Mouse (Mus musculus) inflammation-experienced regulatory T-cells, adult 6 months (primary cell): Measurements from ENCODE around the gene Plcb2. TPM values are rescaled to one million over a fixed set of nuclear protein-coding genes. Genes with fewer than 3 reads are reported as not detected.
A peak's percentile ranks its signal among the peaks of the same experiment; 100 is the strongest.

Experiments
- ATAC-seq: one replicate; pipeline ENCODE4 v1.8.0; 2017
- polyA plus RNA-seq, 3 experiments: library from polyadenylated mRNA; unstranded; fragments of 100-300 nt; shearing (Covaris generic); gene quantifications; one replicate each; pipeline ENCODE4 v1.2.1; 2017

The Plcb2 gene
- polyA plus RNA-seq, 3 experiments from 2014 or later, result 8.2 to 18.9 (median 18.4) TPM

DNA sequence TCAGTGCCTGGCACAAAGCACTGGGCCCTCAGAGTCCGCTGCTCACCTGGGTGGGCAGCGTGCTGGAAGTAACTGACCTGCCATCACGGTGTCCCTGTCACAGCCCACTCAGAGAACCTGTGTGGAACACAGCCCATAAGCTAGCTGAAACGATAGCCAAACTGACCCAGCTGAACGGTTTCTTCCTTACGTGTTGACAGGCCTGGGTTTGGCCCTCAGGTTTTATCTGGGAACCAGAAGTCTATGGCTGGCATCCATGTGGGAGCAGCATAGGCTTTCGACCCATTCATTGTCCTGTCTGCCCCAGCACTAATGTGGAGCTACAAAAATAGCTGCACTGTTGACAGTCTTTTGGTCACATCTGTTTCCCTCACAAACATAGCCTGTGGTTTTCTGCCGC is 22.2 kb upstream of the Plcb2 start:
- no peak for ATAC-seq

DNA sequence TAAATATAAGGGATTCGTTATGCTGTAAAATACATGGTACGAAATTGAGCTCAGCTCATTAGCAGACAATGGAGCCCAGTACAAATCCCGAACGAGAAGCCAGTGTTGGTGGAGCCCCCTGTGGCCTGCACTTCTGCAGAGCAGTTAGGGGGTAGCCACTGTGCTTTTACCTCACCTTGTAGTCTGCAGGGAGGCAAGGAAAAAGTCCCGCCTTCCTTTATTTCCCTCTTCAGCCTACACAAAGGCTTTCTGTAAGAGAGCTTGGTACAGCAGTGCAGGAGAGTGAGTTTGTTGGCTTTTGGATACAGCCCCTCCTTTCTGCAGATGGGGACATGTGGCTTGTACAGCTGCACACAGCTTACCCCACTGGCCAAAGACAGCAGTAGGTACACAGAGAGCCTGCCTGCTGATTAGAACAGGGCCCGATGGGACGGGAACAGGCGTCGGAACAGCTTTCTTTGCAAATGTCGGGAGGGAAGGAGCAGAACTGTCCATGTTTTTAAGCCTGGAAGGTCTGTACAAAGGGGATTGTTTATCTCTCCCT is 21.2 kb upstream of the Plcb2 start:
- no peak for ATAC-seq

DNA sequence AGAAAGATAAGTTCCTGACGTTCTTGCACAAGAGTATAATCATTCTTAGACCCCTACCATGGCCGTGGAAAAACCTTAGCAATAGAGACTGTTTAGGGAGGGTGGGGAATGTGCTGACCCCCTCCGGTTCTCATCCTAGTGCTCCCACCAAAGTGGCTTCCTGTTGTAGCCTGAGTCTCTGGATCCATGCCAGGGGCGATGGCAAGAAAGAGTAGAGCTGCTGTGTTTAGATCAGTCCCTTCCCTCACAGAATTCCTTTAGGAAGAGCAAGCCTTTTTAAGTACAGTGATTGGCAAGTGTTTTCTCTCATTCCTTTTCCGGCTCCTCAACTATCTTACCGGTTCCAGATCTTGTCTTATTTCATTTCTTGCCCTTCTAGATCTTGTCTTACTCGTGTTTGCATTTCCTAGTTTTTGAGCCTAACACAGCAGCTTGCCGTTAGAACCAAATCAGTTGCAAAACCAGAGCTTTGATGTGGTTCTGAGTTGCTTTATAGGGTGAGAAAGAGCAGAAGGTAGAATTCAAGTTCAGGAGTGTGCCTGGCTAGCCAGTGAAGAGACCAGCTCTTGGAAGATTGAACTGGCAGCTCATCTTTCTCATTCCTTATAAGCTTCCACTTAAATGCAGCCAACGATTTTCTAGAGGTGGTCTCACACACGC is 19.2 kb upstream of the Plcb2 start:
- ATAC-seq, result no peak

DNA sequence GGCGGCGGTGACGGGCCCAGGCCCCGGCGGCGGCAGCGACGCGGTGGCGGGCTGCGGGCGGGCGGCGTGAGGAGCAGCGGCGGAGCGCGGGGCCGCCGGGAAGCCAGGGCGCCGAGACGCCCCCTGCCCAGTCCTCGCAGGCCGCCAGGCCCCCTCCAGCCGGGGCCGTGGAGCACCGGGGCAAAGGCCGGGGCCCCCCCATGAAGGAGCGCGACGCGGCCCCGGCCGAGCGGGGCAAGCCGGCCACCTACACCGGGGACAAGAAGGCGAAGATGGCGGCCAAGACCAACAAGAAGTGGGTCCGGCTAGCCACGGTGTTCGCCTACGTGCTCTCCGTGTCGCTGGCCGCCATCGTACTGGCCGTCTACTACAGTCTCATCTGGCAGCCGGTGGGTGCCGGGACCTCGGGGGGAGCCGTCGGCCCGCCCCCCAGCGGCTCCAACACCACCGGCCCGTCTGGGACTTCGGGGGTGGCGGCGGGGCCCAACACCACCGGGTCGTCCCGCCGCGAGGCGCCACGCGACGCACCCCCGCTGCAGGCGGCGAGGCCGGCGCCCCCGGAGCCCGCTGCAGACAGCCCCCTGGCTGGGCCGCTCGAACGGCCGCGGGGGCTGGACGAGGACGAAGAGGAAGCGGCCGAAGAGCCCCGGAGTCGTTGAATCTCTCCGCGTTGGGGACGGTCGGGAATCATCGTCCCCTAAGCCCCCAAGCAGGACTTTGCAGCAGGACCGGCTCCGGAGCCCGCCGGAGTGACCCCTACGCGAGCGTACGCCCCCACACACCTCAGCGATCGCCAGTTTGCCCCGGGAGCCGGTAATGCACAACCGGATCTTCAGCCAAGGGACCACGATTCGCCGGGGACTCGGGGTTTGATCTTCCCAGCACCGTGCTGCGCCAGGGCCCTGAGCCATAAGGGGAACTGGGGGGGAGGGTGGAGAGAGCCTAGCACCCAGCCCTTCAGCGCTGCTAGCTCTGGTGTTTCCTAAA is 18.0 kb upstream of the Plcb2 start:
- peak; percentile 38 for ATAC-seq

DNA sequence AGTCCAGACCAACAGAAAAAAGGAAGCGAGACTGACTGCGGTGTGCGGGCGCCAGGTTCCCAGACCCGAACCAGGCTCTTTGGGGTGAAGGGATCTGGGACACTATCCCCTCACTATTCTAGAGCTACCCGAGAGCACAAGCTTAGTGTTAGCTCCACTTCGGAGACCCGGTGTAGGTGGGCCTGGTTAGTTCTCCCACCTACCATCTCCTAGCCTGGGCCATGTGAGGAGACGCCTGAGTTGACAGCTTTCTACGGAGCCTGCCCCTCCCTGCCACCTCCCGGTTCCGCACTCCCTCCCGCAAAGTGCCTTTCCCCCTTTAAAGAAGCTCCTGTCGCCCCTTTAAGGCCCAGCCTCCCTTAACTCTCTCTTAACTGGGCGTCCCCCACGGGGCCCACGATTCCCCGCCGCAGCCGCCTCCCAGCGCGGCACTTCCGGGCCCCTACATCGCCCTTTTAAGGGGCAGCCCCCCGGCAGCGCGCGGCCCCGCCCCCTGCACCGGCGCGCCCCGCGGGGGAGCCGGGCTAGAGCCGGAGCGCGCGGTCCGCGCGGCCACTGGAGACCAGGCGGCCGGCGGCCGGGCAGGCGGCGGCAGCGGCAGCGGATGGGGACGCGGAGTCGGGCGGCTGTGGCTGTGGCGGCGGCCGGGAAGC is 17.1 kb upstream of the Plcb2 start, which contains the start of gene Inafm2:
Gene Inafm2 (plus strand): TSS at position 527 of the 653 bp plus-strand sequence.
- ATAC-seq, result peak; percentile 87

DNA sequence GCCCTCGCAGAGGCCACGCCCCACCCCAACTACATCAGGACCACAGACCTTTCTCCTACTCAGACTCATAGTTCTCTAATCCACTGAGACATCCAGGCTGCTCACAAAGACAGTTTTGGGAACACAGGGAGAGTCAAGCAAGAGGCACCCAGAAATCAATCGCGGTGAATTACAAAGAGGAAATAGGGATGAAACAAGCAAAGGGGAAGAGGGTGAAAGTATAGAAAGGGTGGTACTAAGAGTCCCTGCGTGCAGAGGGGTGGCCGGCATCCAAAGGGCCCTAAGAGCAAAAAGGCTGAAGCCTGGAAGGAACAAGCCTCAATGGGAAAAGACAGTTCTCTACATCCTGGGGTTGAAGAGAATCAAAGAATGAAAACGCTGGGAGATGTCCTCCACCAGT is 16.4 kb upstream of the Plcb2 start:
- ATAC-seq, result no peak

DNA sequence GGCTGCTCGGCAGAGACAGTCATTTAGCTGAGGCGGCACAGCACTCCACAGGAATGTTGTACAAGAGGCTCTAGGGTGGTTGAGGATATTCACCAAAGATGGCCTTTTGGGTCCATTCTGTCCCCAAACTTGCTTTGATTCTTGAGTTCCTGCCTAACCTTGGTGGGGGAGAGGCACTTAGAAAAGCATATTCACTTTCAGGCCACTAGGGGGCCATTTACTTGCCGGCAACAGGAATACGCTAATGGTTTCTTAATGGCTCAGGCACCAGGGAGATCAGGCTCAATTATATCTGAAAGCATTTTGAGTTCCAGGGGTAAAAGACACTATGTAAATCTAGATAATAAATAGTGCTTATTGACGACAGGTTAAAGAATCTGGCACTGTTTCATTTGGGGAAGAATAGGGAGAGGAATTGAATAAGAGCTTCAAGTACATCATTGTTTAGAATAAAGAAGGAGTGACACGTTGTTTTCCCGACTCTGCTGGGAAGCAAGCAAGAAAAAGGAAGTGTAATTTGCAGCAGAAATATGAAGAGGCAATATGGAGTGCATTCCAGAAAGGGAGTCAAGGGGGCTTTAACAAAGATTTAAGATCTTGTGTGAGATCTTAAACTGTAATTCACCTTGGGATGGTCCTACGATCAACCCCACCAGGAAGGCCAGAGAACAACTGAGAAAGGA is 15.2 kb upstream of the Plcb2 start:
- peak; percentile 47 for ATAC-seq

DNA sequence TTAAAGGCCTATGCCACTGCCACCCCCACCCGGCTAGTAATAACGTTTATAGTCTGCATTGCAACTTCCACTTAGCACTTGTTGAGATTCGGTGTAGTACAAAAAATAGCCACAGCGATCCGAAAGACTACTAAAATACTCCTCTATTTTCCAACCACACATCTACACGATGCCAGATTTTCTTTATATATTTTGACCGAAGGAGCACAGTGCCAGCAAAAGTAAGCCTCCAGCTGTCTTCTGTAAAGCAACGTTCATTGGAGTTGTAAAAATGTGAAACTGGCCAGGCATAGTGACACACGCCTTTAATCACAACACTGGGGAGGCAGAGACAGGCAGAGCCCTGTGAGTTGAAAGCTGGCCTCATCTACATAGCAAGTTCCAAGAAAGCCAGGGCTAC is 12.9 kb upstream of the Plcb2 start:
- ATAC-seq, result no peak

DNA sequence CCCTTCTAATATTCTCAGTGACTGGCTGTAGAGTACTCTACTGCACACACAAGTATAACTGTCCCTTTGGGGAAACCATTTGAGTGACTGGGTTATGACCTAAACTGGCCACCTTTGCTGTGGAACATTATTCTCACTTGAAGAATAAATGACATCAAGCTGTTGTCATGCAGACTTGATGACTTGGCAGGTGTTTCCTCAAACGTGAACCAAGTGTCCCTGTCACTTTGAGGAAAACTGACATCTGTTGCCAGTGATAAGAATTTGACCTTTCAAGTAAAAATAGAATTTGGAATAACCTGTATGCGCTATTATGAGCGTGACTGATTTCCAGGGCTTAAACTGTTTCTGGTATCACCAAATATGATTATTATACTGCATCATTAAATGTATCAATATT is 12.1 kb upstream of the Plcb2 start:
- no peak for ATAC-seq

DNA sequence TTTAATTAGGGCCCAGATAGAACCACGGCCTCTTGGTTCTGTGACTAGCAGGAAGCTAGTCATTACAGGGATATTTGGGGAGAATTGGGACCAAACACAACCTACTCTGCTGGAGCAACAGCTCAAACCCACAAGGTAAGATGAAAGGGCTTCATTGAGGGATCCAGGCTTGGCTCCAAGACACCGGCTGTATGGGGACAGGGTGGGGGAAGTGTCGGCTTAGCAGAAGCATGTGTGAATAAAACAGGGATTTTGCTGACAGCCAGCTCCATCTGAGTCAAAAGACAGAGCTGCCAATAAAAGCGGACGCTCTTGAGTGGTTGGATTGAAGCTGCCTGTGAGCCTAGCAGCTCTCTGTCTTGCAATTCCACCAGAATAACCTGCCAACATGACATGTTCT is 5.1 kb upstream of the Plcb2 start:
- no peak for ATAC-seq

DNA sequence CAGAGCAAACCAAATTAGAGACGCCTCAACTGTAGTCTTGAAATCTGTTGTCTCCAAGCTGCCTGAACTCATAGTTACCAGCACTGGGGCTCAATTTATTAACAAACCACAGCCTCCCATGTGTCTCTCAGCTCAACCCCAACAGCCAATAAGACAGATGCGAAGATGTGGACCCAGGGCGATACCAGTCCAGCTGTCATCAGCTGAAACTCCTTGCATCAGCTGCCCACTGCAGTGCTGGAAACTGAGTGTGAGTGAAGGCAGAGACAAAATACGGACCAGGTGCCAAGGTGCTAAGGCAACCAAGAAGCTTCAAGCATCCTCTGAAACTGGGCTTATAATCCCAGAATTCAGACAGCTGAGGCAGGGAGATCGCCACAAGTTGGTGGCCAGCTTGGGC is 3.7 kb upstream of the Plcb2 start:
- no peak for ATAC-seq

DNA sequence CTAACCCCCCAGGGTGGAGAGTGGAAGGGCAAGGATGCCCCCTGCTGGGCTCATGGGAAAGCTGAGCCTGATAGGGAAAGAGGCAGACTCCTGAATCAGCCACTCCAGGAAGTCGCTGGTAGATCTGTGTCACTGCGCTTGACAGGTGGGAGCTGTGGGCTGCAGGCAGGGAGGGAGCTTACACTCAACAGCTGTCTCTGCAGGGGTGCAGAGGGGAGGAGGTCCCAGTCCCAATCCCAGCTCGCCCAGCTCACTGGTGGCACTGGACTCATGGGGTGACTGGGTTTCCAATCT is 2.3 kb upstream of the Plcb2 start:
- peak; percentile 23 for ATAC-seq

DNA sequence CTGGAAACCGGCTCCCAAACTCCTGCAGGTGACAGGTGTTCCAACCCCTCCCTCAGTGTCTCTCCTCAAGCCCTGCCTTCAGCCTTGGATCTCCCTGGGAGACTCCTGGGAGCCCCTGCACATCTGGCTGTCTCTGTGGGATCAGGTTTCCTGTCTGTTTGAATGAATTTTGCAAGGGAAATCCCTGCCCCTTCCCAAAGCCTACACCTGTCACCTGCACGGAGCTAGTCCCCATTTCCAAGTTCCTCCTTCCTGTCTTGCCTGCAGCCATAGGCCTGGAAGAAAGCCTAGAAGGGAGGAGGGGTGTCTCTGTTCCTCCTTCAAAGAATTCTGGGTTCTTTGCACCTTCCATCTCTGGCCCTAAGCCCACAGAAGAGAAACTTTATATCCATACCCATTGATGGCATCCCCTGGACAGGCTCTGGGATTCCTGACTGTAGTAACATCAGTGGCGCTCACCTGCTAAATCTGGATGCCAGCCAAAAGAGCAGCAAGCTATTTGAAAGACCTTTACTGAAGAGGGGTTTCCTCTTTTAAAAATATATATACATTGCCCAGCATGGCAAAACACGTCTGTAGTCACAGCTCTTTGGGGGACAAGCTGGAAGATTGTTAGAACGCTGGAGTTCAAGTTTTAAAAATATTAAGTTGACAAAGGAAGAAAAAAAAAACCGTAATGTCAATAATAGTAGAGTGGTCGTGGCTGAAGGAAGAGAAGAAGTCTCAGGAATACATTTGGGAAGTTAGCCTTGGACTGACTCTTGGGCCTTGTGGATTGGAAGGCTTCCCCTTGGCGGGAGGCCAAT is 1.8 kb upstream of the Plcb2 start:
- ATAC-seq, result no peak

DNA sequence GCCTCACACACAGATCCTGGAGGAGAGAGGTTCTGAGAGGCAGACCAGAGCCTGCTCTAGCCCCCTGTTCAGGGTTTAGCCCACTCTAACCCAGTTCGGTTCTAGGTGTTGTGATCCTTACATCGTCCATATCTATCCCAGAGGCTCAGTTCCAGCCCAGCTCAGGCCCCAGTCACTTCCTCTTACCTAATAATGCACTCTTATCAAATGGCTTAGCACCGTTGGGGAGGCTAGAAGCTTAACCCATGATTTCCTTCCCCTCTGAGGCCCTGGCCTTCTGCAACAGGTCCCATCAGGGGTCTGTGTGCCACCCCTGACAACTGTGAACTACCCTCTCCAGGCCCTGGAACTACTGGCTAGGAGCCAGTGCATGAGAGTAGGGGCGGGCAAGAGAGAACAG is 956 bp upstream of the Plcb2 start:
- ATAC-seq, result no peak

DNA sequence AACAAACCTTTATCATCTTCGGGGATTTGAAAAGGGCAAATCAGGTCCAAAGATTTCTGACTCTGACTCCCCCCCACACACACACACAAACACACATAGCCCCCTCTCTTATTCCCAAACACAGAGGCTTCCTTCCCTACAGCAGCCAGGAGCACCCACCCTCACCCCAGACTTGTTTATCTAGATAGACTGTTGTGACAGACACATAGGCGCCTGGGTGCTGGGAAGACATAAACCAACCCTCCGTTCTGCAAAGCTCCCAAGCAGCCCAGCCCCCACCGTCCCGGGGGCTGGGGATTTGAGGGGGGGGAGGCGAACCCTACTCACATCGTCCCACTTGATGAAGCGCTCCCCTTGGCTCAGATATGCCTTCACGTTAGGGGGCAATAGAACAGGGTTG is 327 bp downstream of the Plcb2 start:
- ATAC-seq, result no peak

DNA sequence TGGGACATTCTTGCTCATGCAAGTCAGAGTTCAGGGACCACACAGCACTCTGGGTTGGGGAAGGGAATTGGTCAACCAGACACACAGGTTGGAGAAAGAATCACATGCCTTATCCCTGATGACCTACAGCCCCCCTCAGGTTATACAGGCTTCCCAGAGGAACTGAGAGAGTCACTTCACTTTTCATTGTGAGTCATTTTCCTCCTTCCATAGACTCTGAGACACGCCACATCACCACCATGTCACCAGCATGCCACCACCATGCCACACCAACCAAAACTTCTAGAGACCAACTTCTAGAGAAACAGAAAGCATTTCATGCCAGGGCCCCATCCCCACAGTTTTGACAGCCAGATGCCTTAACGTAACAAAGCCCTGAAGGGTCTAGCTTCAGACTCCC is 1.4 kb downstream of the Plcb2 start:
- no peak for ATAC-seq

DNA sequence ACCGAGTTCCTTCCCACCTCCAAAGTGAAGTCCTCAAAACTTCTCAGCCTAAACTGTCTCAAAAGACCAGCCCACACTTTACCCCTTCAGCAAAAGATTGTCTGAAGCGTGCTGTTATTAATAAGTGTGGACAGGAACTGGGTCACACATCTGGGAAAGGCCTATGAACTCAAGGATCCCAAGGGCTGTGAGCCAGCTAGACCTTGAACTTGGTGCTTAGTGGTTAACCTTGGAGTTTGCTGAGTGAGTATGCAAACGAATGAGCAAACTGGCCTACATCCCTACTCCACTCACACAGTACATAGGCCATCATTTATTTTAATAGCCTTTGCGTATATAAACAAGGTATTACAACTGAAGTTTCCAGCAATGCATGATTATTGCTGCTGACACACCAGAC is 2.7 kb downstream of the Plcb2 start:
- no peak for ATAC-seq

DNA sequence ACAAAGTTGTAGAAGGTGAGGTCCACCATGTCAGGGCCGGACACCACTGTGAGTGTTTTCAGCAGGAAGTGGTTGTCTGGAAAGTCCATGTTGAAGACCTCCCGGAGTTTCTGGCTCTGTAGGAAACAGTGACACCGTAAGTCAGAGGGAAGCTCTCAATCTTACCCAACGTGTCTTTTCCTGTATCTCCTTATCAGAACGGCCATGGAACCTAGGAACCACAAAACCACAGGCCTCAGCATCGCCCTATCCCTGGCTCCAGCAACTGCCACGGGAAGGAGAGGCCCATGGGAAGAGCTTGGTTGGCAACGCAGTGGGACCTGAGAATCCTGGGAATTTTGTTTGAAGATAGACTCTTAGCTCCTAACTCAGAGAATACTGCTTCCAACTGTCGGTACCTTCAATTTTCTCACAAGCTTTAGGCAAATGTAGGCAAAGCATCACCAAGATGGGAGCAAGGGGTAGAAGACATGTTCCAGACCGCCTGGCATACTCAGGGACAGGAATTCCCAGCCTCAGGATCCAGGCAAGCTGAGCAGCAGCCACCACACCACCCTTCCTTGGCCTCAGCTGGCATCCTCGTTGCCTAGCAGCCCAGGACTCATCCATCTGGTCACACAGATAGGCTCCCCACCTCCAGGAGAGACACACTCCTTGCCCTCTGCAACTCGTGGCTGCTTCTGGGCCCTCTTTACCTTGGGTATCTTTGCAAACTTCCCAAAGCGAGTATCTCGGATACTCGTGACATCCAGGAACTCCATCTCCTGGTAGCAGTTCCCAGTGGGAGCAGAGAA is 4.3 kb downstream of the Plcb2 start:
- ATAC-seq, result no peak

DNA sequence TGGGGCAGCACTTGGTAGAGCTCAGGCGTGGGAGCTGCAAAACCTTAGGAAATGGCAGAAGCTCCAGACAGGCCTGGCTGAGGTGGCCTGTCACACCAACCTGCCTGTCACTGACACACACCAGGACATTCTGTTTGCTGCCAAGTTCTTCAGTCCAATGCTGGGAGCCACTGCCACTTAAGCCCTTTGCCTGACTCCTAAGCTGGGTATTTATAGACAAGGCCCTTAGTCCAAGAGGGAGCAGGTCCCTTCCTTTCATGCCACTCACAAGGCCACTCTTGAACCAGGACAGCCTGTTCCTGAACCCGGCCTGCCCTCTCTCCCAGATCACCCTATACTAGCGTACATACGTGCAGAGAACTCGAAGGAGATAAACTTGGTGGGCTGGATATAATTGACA is 11.6 kb downstream of the Plcb2 start:
- ATAC-seq, result no peak

DNA sequence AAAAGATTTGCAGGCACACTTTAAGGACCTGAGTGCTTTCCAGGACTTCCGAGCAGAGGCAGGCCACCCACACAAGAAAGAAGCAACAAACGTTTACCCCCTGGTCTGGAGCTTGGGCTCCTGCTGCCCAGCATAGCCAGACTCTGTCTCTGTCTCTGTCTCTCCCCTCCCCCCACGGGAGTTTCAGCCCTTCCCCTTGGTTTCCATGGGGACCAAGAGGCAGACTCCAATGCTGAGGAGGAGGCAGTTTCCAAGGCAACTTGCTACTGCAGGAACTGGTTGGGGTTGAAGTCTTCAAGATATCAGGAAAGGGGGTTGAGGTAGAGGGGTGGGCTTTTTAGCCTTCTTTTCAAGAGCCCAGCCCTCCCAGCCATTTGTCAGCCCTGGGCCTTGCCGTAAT is 14.0 kb downstream of the Plcb2 start:
- ATAC-seq, result no peak

DNA sequence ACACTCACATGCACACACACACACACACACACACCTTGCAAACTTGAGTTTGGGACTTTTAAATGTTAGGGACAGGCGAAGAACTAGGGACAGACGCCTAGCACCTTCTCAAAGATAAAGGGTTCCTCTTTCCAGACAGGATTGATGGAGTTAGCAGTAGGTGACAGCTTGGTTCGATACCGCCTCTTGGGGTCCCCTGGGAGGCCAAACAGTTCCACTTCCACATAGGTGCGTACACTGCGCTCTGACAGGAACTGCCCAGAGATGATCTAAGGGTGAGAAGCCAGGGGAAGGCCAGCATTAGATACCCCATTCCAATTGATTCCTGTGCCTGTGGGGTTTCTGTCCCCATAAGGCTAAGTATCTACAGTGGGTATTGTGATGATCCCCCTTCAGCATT is 14.6 kb downstream of the Plcb2 start:
- no peak for ATAC-seq
